Mouse (Mus musculus): ENCODE results near the gene Eepd1. TPM values are rescaled to one million over a fixed set of nuclear protein-coding genes. Genes with fewer than 3 reads are reported as not detected.

The Eepd1 gene
- polyA plus RNA-seq, 1 experiment: 9.0 TPM

DNA sequence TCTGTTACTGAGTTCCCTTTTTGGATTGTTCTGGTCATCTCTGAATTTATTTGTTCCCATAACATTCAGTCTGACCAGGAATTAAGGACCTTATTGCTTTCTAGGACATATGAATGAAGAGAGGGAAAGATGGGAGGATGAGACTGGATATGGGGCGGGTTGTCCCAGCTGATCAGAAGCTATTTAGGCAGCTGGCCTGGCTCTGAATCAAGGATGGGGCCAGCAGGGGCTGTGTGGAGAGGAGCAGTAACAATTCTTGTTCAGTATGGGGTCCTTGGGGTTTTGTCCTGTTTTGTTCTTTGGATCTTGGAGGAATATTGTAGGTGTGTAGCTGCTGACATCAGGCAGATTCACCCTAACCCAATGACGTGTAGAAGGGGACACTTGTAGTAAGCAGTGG lies 3.7 kb downstream of the Eepd1 start:
- WGBS: 73% methylated on average over 2 of the region's 2 CpGs
- Histone ChIP-seq H3K4me3 (replicated peaks; ENCODE audit: control insufficient read depth, low read depth, low read length) (no peak overlapping the region), H3K27ac (ENCODE audit: control insufficient read depth, insufficient read depth, low read depth, low read length, poor library complexity) (no peak overlapping the region; the same call in 1 of the 2 replicates), H3K4me1 (ENCODE audit: control insufficient read depth, insufficient read depth, low read length) (peaks cover 10% of the 10 kb centered on the region; the same call in 1 of the 2 replicates)
- TF ChIP-seq CTCF (IDR thresholded peaks at IDR 0.05; ENCODE audit: control insufficient read depth, insufficient read depth, low read length): no peak
- TF ChIP-seq POLR2A (IDR thresholded peaks at IDR 0.05; ENCODE audit: borderline replicate concordance, control insufficient read depth, low read depth, low read length): no peak

DNA sequence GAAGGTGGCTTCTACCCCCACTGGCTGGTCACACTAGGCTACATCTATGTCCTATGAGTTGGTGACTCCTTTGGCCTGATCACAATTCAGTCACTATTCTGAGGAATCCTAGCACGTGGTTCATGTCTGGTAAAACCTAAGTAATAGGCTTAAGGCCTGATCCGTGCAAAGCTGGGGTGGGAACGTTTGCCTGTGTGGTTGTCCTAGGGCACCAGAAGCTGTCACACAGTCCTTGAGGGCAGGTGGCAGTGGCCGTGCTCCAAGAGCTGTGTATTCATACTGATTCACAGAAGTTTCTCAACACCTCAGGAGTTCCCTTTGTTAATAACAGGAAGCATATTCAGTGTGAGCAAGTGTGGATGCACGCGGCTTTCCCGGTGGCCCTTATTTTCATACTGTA lies 4.1 kb downstream of the Eepd1 start:
- Histone ChIP-seq H3K4me1 (ENCODE audit: control insufficient read depth, insufficient read depth, low read length) (peaks cover 10% of the 10 kb centered on the region; the same call in 1 of the 2 replicates), H3K4me3 (replicated peaks; ENCODE audit: control insufficient read depth, low read depth, low read length) (peak overlapping the region; percentile 26), H3K27ac (ENCODE audit: control insufficient read depth, insufficient read depth, low read depth, low read length, poor library complexity) (no peak overlapping the region; the same call in 1 of the 2 replicates)
- TF ChIP-seq POLR2A (IDR thresholded peaks at IDR 0.05; ENCODE audit: borderline replicate concordance, control insufficient read depth, low read depth, low read length) (no peak), CTCF (IDR thresholded peaks at IDR 0.05; ENCODE audit: control insufficient read depth, insufficient read depth, low read length) (no peak)
- 28% methylated on average over 7 of the region's 7 CpGs for WGBS

DNA sequence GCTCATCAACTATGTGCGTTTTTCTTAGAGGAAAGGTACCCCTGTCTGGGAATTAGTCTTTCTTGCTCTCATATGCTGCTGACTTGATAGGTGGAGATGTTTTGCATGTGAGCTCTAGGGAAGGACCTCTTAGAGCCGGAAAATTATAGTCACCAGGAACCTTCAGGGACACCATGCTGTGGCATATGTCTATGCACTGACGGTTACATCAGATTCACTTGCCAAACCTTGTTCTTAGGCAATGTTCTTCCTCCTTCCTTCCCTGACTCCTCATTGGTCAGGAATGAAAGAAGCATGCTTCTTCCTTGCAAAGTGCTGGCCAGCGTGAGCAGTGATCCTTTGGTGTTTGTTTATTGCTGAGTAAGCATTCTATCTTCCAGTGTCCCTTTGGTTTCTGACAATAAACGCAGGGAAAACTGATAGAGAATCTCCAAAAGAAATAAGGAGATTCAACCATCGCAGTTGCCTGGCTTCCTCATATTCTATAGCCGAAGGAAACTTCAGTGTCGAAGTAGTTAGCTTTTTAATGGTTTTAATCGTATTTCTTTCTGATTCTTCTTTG lies 5.0 kb downstream of the Eepd1 start:
- 51% methylated on average over 9 of the region's 9 CpGs for WGBS
- no peak for TF ChIP-seq POLR2A (IDR thresholded peaks at IDR 0.05; ENCODE audit: borderline replicate concordance, control insufficient read depth, low read depth, low read length)
- TF ChIP-seq CTCF (IDR thresholded peaks at IDR 0.05; ENCODE audit: control insufficient read depth, insufficient read depth, low read length): no peak
- no peak overlapping the region for H3K4me3 ChIP-seq (replicated peaks; ENCODE audit: control insufficient read depth, low read depth, low read length)
- H3K27ac ChIP-seq (ENCODE audit: control insufficient read depth, insufficient read depth, low read depth, low read length, poor library complexity): no peak overlapping the region
- H3K4me1 ChIP-seq (ENCODE audit: control insufficient read depth, insufficient read depth, low read length): peaks cover 10% of the 10 kb centered on the region; the same call in 1 of the 2 replicates

DNA sequence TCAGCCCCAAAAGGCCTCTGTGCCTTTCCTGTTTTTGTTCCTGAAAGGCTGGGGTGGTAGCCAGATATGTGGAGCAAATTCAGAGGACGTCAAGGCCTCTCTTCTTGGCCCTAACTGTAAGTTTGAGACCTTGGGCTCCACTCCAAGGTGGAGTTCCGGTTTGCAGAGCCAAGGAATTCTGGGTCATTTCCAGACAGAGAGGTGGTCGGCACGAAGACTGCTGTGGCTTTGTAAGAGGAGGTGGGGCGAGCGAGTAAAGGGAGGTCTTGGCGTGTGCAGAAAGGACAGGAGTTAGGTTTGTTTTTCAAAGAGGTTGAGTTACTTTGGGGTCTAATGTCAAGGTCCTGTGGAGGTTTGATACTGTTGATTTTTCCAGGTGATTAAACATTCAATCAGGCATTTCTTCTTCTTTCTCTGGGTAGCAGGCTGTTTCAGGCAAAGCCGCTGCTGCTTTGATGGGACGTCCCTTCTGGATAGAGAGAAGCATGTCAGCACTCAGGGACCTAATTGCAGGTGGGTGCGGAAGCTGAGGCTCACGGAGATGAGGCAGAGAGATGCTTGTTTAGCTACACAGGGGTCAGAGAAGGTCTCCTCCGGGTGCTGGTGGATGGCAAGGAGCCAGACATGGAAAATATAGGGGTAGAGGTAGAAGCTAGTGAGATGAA lies 6.2 kb downstream of the Eepd1 start:
- TF ChIP-seq POLR2A (IDR thresholded peaks at IDR 0.05; ENCODE audit: borderline replicate concordance, control insufficient read depth, low read depth, low read length) (no peak), CTCF (IDR thresholded peaks at IDR 0.05; ENCODE audit: control insufficient read depth, insufficient read depth, low read length) (no peak)
- Histone ChIP-seq H3K4me1 (ENCODE audit: control insufficient read depth, insufficient read depth, low read length) (peaks cover 9% of the 10 kb centered on the region; the same call in 1 of the 2 replicates), H3K4me3 (replicated peaks; ENCODE audit: control insufficient read depth, low read depth, low read length) (no peak overlapping the region), H3K27ac (ENCODE audit: control insufficient read depth, insufficient read depth, low read depth, low read length, poor library complexity) (no peak overlapping the region)
- WGBS: 64% methylated on average over 12 of the region's 12 CpGs

DNA sequence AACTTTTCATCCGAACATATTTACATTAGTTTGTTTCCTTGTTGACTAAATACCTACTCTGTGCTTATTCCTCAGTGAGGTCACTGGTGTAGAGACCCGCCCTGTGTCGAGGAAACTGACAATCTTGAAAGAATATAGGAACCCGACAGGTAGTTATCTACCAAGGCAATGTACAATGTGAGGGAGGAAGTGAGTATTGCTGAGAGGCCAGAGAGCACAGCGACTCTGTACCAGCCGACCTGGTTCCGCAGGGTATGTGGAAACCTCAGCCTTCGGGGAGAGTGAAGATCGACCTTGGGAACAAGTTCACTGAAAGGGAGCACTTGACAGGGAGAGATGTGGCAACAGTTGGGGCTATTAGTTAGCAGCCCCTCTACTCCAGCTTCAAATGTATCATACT lies 7.2 kb downstream of the Eepd1 start:
- WGBS: 43% methylated on average over 9 of the region's 9 CpGs
- no peak for TF ChIP-seq POLR2A (IDR thresholded peaks at IDR 0.05; ENCODE audit: borderline replicate concordance, control insufficient read depth, low read depth, low read length)
- no peak for TF ChIP-seq CTCF (IDR thresholded peaks at IDR 0.05; ENCODE audit: control insufficient read depth, insufficient read depth, low read length)
- Histone ChIP-seq H3K4me1 (ENCODE audit: control insufficient read depth, insufficient read depth, low read length) (peaks cover 7% of the 10 kb centered on the region; the same call in 1 of the 2 replicates), H3K27ac (ENCODE audit: control insufficient read depth, insufficient read depth, low read depth, low read length, poor library complexity) (peak overlapping the region; percentile 12; the same call in 1 of the 2 replicates), H3K4me3 (replicated peaks; ENCODE audit: control insufficient read depth, low read depth, low read length) (no peak overlapping the region)

DNA sequence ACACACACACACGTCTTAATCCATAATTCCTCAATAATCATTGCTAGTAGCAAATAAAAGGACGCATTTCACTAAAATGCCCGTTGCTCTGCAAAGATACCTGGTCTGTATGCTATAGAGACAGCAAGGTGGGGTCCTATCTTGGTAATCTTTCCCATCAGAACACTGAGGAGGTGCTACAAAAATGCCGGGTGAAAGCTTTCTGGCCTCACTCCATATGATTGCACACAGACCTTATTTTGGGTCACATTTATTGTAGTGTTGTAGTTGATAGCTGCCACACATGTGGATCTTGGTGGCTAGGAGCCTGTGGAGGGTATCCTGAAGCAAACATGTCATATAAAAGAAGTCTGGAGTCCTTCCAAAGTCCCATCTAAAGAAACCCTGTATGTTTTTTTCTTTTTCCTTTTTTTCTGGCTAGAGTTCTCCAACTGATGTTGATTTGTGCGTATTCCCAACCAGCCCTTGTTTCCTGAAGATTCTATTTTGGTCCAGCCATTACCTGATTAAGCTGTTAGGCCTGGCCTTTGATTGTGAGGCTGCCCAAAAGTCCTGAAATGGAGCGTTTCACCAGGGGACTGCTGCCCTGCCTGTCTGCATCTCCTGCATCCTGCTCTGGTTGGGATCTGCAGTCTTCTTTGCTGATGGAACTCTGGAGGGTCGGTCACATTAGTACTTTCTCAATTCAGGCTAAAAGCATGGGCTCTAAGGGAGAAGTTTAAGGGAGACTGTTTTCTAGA lies 8.0 kb downstream of the Eepd1 start:
- Histone ChIP-seq H3K27ac (ENCODE audit: control insufficient read depth, insufficient read depth, low read depth, low read length, poor library complexity) (no peak overlapping the region), H3K4me1 (ENCODE audit: control insufficient read depth, insufficient read depth, low read length) (peaks cover 6% of the 10 kb centered on the region; the same call in 1 of the 2 replicates), H3K4me3 (replicated peaks; ENCODE audit: control insufficient read depth, low read depth, low read length) (no peak overlapping the region)
- 58% methylated on average over 7 of the region's 7 CpGs for WGBS
- TF ChIP-seq POLR2A (IDR thresholded peaks at IDR 0.05; ENCODE audit: borderline replicate concordance, control insufficient read depth, low read depth, low read length): no peak
- no peak for TF ChIP-seq CTCF (IDR thresholded peaks at IDR 0.05; ENCODE audit: control insufficient read depth, insufficient read depth, low read length)

DNA sequence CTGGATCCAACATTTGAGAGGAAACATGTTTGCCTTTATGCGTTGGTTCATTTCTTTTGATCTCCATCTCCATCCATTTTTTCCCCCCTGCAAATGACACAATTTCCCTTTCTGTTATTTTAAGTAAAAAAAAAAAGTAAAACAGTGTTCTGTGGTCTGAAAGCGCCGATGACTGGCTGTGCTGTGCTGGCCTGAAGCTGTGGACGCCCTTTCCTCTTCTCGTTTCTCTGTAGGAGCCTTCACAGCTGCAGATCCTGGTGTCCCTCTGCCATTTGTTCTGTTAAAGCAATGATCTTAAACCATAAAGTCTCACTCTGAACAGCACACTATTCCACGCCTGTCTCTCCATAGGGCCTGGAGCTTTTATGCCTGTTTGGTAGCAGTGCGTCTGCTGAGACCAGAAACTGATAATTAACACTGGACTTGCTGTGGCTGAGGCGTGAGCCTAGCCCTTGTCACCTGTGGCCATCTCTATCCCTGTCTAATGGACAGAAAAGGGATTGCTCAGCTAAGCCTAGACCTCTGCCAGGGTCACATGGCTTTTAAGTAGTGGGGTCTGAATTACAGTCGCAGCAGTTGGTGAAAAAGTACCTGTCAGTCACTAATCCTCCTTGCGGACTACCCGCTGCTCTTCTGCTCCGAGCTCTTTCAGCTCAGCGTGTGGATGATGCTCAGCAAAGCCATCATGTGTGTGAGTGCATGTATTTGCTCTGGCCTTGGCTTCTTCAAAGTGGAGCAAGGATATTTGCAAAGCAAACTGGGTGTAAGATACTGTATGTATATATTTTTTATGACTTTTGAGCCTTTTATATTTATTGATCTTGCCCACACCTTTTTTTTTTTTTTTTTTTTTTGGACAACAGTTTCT lies 9.2 kb downstream of the Eepd1 start:
- WGBS: 49% methylated on average over 13 of the region's 13 CpGs
- H3K4me1 ChIP-seq (ENCODE audit: control insufficient read depth, insufficient read depth, low read length): peaks cover 3% of the 10 kb centered on the region; the same call in 1 of the 2 replicates
- H3K27ac ChIP-seq (ENCODE audit: control insufficient read depth, insufficient read depth, low read depth, low read length, poor library complexity): no peak overlapping the region
- TF ChIP-seq POLR2A (IDR thresholded peaks at IDR 0.05; ENCODE audit: borderline replicate concordance, control insufficient read depth, low read depth, low read length): no peak
- TF ChIP-seq CTCF (IDR thresholded peaks at IDR 0.05; ENCODE audit: control insufficient read depth, insufficient read depth, low read length): no peak
- no peak overlapping the region for H3K4me3 ChIP-seq (replicated peaks; ENCODE audit: control insufficient read depth, low read depth, low read length)

All from bone marrow, adult 2 months (tissue).